Mouse (Mus musculus) retina, postnatal 1 day (tissue): ENCODE data around the gene Pnpla7.
A peak's percentile ranks its signal among the peaks of the same experiment; 100 is the strongest.

Experiments
- DNase-seq: peaks from one replicate; pipeline ENCODE4 v3.0.0-alpha.2; 2012

Gene Pnpla7

GRCm38 (mm10) chr2:25075506-25075905 is 99.7 kb downstream of the Pnpla7 start:
- no peak for DNase-seq

DNA sequence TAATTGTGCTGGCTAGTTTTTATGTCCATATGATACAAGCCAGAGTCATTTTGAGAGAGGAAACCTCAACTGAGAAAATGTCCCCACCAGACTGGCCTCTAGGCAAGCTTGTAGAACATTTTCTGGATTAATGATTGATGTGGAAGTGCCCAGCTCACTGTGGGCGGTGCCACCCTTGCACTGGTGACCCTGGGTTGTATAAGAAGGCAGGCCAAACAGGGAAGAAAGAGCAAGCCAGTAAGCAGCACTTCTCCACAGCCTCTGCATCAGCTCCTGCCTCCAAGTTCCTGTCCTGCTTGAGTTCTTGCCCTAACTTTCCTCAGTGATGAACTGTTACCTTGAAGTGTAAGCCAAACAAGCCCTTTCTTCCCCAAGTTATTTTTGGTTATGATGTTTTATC is 103.1 kb downstream of the Pnpla7 start:
- no peak for DNase-seq

- no peak for DNase-seq
These were observed 104.2 kb downstream of the Pnpla7 start, which contains the start of gene Entpd8 for GRCm38 (mm10) chr2:25080076-25080475. TSS of gene Entpd8 (plus strand) at chr2:25080304.

- DNase-seq: no peak
These were observed 107.9 kb downstream of the Pnpla7 start for GRCm38 (mm10) chr2:25083697-25084096.

DNA sequence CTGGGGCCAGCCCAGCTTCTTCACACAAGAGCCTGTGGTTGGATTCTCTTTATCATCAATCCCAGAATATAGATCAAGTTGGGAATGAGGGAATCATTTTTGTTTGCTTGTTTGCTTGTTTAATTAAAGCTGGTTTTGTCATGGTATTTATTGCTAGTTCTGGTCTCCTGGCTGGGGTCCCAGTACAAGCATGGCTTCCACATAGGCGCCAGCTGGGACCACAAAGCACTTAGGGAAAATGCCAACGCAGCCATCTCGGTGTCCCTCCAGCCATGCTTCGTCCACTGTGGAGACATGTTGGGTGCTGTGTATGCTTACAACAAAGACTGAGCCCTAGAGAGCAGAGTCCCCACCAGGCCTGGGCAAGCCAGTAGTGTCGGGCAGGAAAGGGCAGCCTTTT is 109.7 kb downstream of the Pnpla7 start:
- no peak for DNase-seq

DNA sequence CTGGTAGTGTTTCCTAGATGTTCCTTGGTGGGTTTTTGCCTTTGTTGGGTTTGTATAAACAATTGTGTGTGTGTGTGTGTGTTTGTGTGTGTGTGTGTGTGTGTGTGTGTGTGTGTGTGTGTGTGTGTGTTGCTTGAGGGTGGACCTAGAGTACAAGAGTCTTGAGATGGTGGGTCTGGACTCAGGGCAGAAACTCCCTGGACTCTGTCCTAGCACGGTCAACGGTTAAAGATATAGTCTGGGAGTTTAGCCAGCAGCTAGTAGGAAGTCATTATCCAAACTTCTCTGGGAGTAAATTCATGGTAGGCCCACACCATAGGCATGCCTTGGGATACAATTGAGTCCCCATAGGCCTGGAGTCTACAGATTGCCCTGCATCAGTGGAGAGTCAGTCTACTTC is 112.0 kb downstream of the Pnpla7 start:
- no peak for DNase-seq

GRCm38 (mm10) chr2:25088636-25089035 is 112.8 kb downstream of the Pnpla7 start:
- no peak for DNase-seq

- no peak for DNase-seq
These were observed 118.9 kb downstream of the Pnpla7 start for GRCm38 (mm10) chr2:25094785-25095108.

DNA sequence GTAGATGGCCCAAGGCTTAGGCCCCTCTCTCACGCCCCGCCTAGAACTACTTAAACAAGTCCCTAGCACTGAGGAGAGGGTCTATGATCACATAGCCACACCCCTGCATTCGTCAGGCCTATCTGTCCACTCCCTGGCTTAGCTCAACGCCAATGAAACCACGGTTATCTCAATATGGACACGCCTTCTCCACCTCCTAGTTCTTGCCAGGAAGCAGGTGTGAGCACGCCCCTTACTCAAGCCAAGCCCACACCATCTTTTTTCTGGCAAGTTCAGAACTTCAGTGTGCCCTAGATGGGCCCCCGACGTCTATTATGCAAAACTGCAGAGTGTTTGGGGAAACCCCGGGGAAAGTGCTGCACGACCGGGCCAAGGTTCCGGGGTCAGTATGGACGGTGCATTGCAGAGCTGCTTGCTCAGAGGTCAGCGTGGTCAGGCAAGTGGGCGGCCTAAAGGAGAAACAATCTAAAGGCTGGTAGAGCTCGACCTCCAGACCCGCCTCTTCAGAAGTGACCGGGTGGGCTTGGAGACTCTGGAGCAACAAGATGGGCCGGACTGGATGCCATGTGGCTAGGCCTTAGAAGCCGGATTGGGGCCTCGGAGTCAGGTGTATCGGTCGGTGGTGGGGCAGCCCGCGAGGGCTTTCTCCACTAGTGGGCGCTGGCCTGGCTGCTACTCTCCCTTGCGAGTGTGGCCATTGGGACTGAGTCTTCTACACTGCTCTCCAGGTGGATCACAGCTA is 119.4 kb downstream of the Pnpla7 start, which contains the start of gene Noxa1:
Noxa1 (minus strand) TSS at position 41 of the 742 bp plus-strand sequence.
- DNase-seq: peak; percentile 39

DNA sequence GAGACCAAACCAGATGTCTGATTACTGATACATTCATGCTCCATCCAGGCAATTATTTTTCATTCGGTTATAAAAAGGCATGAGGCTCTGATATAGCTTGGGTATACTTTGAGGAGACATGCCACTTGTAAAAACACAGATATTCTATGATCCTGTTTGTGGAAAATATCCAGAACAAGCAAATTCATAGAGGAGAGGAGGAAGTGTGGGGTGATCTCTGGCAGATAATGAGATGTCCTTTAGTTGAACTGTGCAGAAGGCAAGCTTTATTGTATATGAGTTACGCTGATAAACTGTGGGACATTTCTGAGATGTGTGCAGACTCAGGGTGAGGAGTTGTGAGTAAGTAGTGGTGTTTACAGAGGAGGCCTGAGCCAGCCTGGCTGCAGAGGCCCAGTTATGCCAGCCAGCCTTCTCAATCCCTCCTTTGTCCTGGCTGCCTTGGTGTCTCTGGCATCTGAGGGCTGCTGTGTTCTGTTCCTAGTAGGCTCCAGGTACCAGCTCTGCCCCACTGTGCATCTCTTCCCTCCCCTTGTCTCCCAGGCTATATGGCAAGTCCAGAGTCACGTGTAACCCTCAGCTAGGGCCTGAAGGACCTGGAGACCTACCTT is 122.3 kb downstream of the Pnpla7 start:
- no peak for DNase-seq

DNA sequence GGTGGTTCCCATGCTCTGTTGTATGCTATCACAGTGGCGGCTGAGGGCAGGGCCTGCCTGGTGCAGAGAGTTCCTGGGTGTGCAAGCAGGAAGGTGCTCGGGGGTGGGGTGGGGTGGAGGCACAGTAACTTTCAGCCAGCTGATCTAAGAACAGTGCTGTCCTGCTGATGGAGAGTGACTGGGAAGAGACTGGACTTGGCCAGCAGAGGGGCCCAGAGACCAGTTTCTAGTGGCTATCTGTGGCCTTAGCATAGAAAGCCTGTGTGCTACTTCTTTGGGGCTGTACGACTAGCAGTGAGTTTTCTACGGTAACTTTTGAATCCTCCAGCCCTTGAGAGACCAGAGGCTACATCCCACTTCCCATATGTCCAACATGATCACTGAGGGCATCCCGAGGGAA is 123.1 kb downstream of the Pnpla7 start:
- peak; percentile 85 for DNase-seq

GRCm38 (mm10) chr2:25099703-25100102 is 123.9 kb downstream of the Pnpla7 start:
- DNase-seq: peak; percentile 27
